Mouse (Mus musculus): ENCODE measurements at regions not wholly inside any gene's neighbourhood (a gene's known extent, or its start where the extent isn't known, plus 50 kb on each side); places are given as distances from the start of the nearest gene placed in this dataset.

DNA sequence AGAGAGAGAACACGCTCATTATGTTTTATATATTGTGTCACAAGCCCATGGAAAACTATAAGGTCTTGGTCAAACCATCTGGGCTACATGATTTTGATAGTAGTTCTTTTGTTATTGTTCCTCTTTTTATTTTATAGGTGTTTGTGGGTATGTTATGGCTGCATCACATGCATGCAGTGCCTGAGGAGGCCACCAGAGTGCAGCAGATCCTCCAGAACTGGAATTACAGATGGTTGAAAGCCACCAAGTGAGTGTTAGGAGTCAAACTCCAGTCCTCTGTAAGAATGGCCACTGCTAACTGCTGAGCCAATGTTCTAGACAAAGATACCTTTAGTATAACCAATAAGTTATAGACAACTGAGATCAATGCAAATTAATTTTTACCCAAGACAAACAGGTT, 435.9 kb upstream of the Dmac1 start:
- Histone ChIP-seq H3K36me3 (no peaks in the 10 kb centered on the region), H3K9me3 (no peaks in the 10 kb centered on the region), H3K27me3 (no peaks in the 10 kb centered on the region), H3K27ac (replicated peaks) (no peak overlapping the region), H3K4me2 (no peak overlapping the region), H3K4me3 (no peak overlapping the region), H3K4me1 (replicated peaks) (no peaks in the 10 kb centered on the region), H3K9ac (no peak overlapping the region)
- ATAC-seq (ENCODE audit: low FRiP score, low read depth) = no peak
- 77% methylated on average over 1 of the region's 1 CpGs for WGBS

DNA sequence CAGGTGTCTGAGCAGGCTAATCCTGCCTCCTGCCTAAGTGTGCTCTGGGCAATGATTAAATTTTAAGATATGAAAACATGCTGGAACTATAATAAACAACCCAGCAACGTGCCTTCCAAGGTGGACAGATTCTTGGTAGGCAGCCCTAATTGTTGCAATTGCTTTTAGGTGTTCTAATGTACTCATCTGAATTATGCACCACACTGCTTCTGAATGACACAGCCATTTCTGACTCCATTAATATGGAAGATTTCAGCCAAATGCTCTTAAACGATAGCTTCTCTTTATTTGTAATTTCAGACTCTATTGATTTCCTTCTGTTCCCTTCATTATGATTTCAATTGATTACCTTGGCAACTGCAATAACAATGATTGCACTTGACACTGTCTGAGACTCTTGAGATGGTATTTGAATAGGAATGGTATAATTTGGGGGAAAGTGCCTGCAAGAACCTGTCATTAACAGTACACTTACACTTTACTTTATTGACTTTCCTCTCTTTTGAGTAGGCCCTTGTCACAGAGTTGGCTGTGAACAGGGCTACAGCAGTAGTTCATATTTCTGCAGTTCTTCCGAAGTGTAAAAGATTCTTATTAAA, 422.8 kb upstream of the Dmac1 start:
- Histone ChIP-seq H3K4me3 (no peak overlapping the region), H3K9me3 (no peaks in the 10 kb centered on the region), H3K9ac (no peak overlapping the region), H3K36me3 (no peaks in the 10 kb centered on the region), H3K4me2 (no peak overlapping the region), H3K27me3 (no peaks in the 10 kb centered on the region), H3K4me1 (replicated peaks) (no peaks in the 10 kb centered on the region), H3K27ac (replicated peaks) (no peak overlapping the region)
- 47% methylated on average over 3 of the region's 3 CpGs for WGBS
- no peak for ATAC-seq (ENCODE audit: low FRiP score, low read depth)

- no peak for ATAC-seq (ENCODE audit: low FRiP score, low read depth)
- 48% methylated on average over 3 of the region's 3 CpGs for WGBS
Observed at GRCm38 (mm10) chr4:75676590-75677174, 398.6 kb upstream of the Dmac1 start.

DNA sequence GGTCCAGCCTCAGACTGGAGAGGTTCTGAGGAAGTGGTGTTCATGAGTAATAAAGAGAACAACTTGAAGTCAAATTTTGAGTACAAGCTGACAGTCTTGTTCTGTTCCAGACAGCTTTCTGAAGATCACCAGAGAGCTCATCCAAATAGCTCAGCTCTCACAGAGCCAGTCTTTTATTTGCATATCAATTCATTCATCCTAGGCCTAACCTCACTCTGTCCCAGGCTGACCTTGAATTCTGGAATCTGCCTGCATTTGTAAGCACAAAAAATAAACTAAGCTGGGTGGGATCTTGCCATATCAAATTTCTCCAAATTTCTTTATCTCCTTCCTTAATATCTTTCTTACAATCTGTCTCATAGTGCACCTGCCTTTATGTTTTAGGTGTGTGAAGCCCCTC, 362.9 kb upstream of the Dmac1 start:
- Histone ChIP-seq H3K4me2 (no peak overlapping the region), H3K9ac (no peak overlapping the region), H3K4me1 (replicated peaks) (no peaks in the 10 kb centered on the region), H3K9me3 (no peaks in the 10 kb centered on the region), H3K27ac (replicated peaks) (no peak overlapping the region), H3K4me3 (no peak overlapping the region), H3K27me3 (no peaks in the 10 kb centered on the region), H3K36me3 (no peaks in the 10 kb centered on the region)
- ATAC-seq (ENCODE audit: low FRiP score, low read depth) = no peak

More at GRCm38 (mm10) chr4:75676590-75677174, 398.6 kb upstream of the Dmac1 start:
- Histone ChIP-seq H3K27me3 (no peaks in the 10 kb centered on the region), H3K4me1 (replicated peaks) (no peaks in the 10 kb centered on the region), H3K36me3 (no peaks in the 10 kb centered on the region), H3K4me2 (no peak overlapping the region), H3K9ac (no peak overlapping the region), H3K9me3 (no peaks in the 10 kb centered on the region), H3K27ac (replicated peaks) (no peak overlapping the region), H3K4me3 (no peak overlapping the region)

DNA sequence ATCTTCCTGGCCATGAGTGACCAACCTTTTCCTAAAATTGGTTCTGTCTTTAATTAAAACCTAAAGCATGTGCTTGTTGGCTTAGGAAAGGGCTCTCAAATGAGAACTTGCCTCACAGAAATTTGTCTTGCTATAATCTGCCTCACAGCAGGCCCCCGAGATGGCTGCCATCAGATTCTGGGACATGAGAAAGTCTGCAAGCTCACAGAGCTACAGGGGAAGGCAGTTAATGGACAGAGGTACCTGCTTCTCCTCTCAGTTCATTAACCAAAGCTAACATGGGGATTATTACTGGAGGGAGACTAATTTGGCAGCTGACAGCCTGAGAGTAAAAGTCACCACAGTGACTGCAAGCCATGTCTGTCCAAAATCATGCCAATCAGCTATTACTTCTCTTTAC, 358.5 kb upstream of the Dmac1 start:
- Histone ChIP-seq H3K4me3 (no peak overlapping the region), H3K9me3 (no peaks in the 10 kb centered on the region), H3K4me2 (no peak overlapping the region), H3K4me1 (replicated peaks) (no peaks in the 10 kb centered on the region), H3K27ac (replicated peaks) (no peak overlapping the region), H3K9ac (no peak overlapping the region), H3K27me3 (no peaks in the 10 kb centered on the region), H3K36me3 (no peaks in the 10 kb centered on the region)
- no peak for ATAC-seq (ENCODE audit: low FRiP score, low read depth)
- 63% methylated on average over 1 of the region's 1 CpGs for WGBS

DNA sequence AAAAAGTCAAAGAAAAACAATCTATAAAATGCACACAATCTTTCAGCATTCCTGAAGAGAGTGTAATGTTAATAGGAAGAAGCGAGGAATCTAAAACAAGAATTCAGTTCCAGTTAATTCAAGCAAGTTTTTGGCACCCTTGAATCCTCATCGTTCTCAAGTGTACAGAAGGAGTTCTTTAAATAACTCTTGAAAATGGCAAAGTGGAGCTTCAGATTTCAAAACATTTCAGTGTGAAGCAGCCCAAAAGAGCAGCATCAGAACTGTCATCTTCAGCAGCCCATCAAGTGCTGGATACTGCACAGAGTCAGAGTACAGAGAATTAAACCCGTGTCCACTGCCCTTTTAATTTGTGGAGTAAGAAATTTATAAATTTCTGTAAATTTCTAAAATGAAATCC, 311.8 kb upstream of the Dmac1 start:
- Histone ChIP-seq H3K4me1 (replicated peaks) (no peaks in the 10 kb centered on the region), H3K9ac (no peak overlapping the region), H3K36me3 (no peaks in the 10 kb centered on the region), H3K4me2 (no peak overlapping the region), H3K4me3 (no peak overlapping the region), H3K27ac (replicated peaks) (no peak overlapping the region), H3K9me3 (no peaks in the 10 kb centered on the region), H3K27me3 (no peaks in the 10 kb centered on the region)
- ATAC-seq (ENCODE audit: low FRiP score, low read depth) = no peak
- 82% methylated on average over 3 of the region's 3 CpGs for WGBS

DNA sequence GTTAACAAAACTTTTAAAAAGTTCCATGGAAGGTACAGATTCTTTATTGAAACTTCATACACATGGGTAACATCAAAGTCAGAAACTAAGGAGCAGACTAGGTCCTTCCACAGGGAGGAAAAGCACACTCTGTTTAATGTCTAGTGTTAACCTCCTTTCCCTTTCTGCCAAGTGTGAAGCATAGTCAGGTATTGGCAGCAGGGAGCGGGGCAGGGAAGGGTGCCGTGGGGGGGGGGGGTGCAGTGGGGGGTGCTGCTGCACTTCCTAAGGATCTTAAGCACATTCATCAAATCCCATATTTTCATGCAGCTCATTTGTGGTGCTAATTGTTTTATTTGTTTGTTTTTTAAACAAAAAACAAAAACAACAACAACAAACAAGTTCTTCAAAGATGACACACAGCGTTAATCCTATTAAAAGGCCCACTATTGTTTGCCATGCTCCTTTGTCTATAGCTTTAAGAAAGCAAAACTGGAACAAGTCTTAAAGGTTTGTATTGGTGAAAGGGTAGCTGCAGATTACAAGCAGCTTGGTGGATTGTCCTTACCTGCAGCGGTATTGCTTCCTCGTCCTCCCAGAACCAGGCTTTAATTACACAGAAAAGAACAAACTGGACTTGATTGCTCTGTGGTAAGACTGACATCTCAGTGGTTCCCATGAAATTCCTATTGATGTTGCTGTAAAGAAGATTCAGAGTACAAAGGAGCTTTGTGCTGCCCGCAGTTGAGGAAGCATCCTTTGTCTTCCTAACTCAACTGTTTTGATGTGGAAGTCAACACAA, 310.2 kb upstream of the Dmac1 start:
- H3K9me3 ChIP-seq = no peaks in the 10 kb centered on the region
- H3K36me3 ChIP-seq = no peaks in the 10 kb centered on the region
- no peaks in the 10 kb centered on the region for H3K27me3 ChIP-seq
- ATAC-seq (ENCODE audit: low FRiP score, low read depth) = no peak
- no peak overlapping the region for H3K27ac ChIP-seq (replicated peaks)
- no peak overlapping the region for H3K9ac ChIP-seq
- no peaks in the 10 kb centered on the region for H3K4me1 ChIP-seq (replicated peaks)
- H3K4me3 ChIP-seq = no peak overlapping the region
- H3K4me2 ChIP-seq = no peak overlapping the region
- 32% methylated on average over 6 of the region's 6 CpGs for WGBS

DNA sequence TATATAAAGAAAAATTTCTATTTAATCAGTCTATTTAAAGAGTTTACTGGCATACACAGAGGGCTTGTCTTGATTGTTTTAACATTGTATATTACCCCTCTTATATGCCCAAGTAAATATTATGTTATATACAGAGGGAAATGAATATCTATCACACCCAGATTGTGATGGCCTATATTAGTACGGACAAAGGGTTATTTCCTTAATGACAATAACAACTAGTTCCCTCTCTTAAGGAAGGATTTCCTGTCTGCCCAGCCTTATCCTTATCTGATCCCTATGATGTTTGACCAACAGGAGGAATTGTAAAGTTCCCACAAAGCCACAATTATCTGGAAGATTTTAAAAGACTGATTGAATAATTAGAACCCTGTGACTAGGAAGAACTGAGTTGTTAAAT, 301.8 kb upstream of the Dmac1 start:
- Histone ChIP-seq H3K4me3 (no peak overlapping the region), H3K27ac (replicated peaks) (no peak overlapping the region), H3K4me1 (replicated peaks) (no peaks in the 10 kb centered on the region), H3K9me3 (no peaks in the 10 kb centered on the region), H3K27me3 (no peaks in the 10 kb centered on the region), H3K4me2 (no peak overlapping the region), H3K9ac (no peak overlapping the region), H3K36me3 (no peaks in the 10 kb centered on the region)
- WGBS = 79% methylated on average over 1 of the region's 1 CpGs
- ATAC-seq (ENCODE audit: low FRiP score, low read depth) = no peak

DNA sequence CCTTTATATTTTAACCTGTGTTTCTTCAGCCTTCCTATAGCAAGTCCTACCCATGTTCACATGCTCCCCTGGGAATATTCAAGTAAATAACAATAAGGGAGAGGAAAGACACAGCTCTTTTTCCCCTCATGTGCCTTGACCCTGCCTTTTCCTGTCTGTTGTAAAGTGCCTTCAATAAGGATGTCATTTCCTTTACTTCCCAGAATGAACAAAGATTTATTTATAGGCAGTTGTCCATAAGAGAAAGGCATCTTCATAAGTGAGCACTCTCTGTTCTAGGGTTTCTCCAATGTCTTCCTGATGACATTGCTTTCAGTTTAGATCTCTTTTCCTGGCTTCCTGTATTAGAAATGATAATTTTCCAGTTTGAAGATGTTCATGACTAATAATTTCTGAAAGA, 294.5 kb upstream of the Dmac1 start:
- Histone ChIP-seq H3K9ac (no peak overlapping the region), H3K9me3 (no peaks in the 10 kb centered on the region), H3K27me3 (no peaks in the 10 kb centered on the region), H3K4me3 (no peak overlapping the region), H3K27ac (replicated peaks) (no peak overlapping the region), H3K4me1 (replicated peaks) (no peaks in the 10 kb centered on the region), H3K36me3 (no peaks in the 10 kb centered on the region), H3K4me2 (no peak overlapping the region)
- ATAC-seq (ENCODE audit: low FRiP score, low read depth) = no peak

DNA sequence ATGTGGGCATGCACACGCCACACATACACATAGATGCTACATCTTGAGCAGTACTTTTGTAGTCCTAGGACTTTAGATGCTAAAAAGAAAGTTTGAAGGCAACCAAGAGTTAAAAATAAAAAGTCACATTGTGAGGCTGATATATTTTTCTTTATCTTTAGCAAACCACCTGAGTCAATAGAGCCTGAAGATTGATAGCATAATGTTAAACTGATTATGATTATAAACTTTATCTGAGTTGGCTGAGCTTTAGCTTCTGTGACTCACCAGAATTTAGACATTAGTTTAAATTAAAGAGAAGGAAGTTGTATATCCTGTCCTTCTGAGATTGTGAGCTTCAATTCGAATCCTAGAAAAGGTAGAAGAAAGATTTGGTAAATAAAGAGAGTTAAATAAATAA, 289.5 kb upstream of the Dmac1 start:
- H3K27ac ChIP-seq (replicated peaks) = no peak overlapping the region
- 0 out of 2 replicates have a peak, but pooled peaks cover 5% of the 10 kb centered on the region for H3K4me1 ChIP-seq (replicated peaks)
- H3K36me3 ChIP-seq = no peaks in the 10 kb centered on the region
- no peaks in the 10 kb centered on the region for H3K27me3 ChIP-seq
- WGBS = 92% methylated on average over 2 of the region's 2 CpGs
- H3K4me3 ChIP-seq = no peak overlapping the region
- ATAC-seq (ENCODE audit: low FRiP score, low read depth) = no peak
- H3K9ac ChIP-seq = no peak overlapping the region
- H3K9me3 ChIP-seq = no peaks in the 10 kb centered on the region
- no peak overlapping the region for H3K4me2 ChIP-seq

GRCm38 (mm10) chr4:75562480-75562879, 284.4 kb upstream of the Dmac1 start:
- 0 out of 2 replicates have a peak, but pooled peaks cover 6% of the 10 kb centered on the region for H3K4me1 ChIP-seq (replicated peaks)
- H3K4me2 ChIP-seq = no peak overlapping the region
- 7% methylated on average over 4 of the region's 4 CpGs for WGBS
- H3K4me3 ChIP-seq = no peak overlapping the region
- peak; percentile 93 for ATAC-seq (ENCODE audit: low FRiP score, low read depth)
- no peaks in the 10 kb centered on the region for H3K27me3 ChIP-seq
- H3K27ac ChIP-seq (replicated peaks) = peak overlapping the region; percentile 45; the same call in 1 of the 2 replicates
- no peaks in the 10 kb centered on the region for H3K36me3 ChIP-seq
- H3K9ac ChIP-seq = no peak overlapping the region
- H3K9me3 ChIP-seq = no peaks in the 10 kb centered on the region

DNA sequence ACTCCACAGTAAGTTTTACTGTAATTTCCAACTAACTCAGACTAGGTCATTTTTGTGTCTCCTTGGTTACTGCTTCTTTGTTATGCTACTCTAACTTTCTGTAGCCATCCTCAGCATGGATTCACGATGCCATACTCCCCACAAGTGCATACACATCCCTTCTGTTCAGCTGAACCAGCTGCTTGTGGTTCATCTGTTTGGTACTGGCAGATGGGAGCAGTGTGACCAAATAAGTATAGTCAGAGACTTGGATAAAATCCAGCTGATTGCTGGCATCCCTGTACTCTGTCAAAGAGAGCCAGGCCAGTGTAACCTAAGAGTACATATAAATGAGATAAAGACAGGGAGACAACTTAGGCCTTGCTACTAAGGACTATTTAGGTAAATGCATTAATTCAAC, 283.7 kb upstream of the Dmac1 start:
- 0 out of 2 replicates have a peak overlapping the region, but pooled peaks have one; percentile 38 for H3K27ac ChIP-seq (replicated peaks)
- no peak overlapping the region for H3K4me2 ChIP-seq
- WGBS = 17% methylated on average over 1 of the region's 1 CpGs
- no peaks in the 10 kb centered on the region for H3K27me3 ChIP-seq
- no peaks in the 10 kb centered on the region for H3K36me3 ChIP-seq
- H3K9ac ChIP-seq = no peak overlapping the region
- H3K4me3 ChIP-seq = no peak overlapping the region
- peak; percentile 90 for ATAC-seq (ENCODE audit: low FRiP score, low read depth)
- H3K4me1 ChIP-seq (replicated peaks) = 0 out of 2 replicates have a peak, but pooled peaks cover 6% of the 10 kb centered on the region
- no peaks in the 10 kb centered on the region for H3K9me3 ChIP-seq

All from hindbrain, embryonic 15.5 days (tissue).